Mouse (Mus musculus) midbrain, embryonic 11.5 days (tissue): Measurements from ENCODE around the gene Cdca5. TPM values are rescaled to one million over a fixed set of nuclear protein-coding genes. Genes with fewer than 3 reads are reported as not detected.
A peak's percentile ranks its signal among the peaks of the same experiment; 100 is the strongest.
"Not testable (repeated sequence)": the region's sequence is repeated elsewhere in the genome, so short reads cannot be mapped to it uniquely, and the experiment has no call there.

Experiments
- ATAC-seq: fragments of 200-750 bp; cut with Nextera tagmentation; 2 replicates; pipeline ENCODE4 v1.8.0; 2017; ENCODE audit warnings: moderate TSS enrichment, moderate library complexity; ENCODE audit not compliant: low FRiP score
- DNase-seq: peaks from one replicate; pipeline ENCODE4 v3.0.0; 2015; ENCODE audit warnings: low spot score; ENCODE audit errors: missing footprints
- H3K27ac ChIP-seq: fragments of 300-500 bp; sonication (generic); 2 replicates; pipeline ENCODE4 v1.5.1; 2014; ENCODE audit warnings: low read depth, low read length
- H3K27me3 ChIP-seq: fragments of 300-500 bp; sonication (generic); 2 replicates; pipeline ENCODE4 v1.6.1; 2014; ENCODE audit warnings: mild to moderate bottlenecking, low read length, moderate library complexity, mixed read lengths; ENCODE audit not compliant: control insufficient read depth, insufficient read depth
- H3K36me3 ChIP-seq: fragments of 300-500 bp; sonication (generic); 2 replicates; pipeline ENCODE4 v1.6.1; 2014; ENCODE audit warnings: mild to moderate bottlenecking, low read length, moderate library complexity, mixed read lengths; ENCODE audit not compliant: control insufficient read depth, insufficient read depth
- H3K4me1 ChIP-seq: fragments of 300-500 bp; sonication (generic); 2 replicates; pipeline ENCODE4 v1.6.1; 2014; ENCODE audit warnings: low read length; ENCODE audit not compliant: control insufficient read depth, insufficient read depth
- H3K4me2 ChIP-seq: fragments of 300-500 bp; sonication (generic); 2 replicates; pipeline ENCODE4 v1.6.1; 2014; ENCODE audit warnings: mild to moderate bottlenecking, moderate library complexity
- H3K4me3 ChIP-seq: fragments of 300-500 bp; sonication (generic); 2 replicates; pipeline ENCODE4 v1.5.1; 2014; ENCODE audit warnings: low read depth, low read length
- H3K9ac ChIP-seq: fragments of 300-500 bp; sonication (generic); 2 replicates; pipeline ENCODE4 v1.6.1; 2014; ENCODE audit warnings: low read length
- H3K9me3 ChIP-seq: fragments of 300-500 bp; sonication (generic); 2 replicates; pipeline ENCODE4 v1.6.1; 2016; ENCODE audit warnings: low read length; ENCODE audit not compliant: control insufficient read depth
- WGBS: fragments of 180-500 bp; shearing (Covaris S2); extraction: QIAGEN DNeasy Blood & Tissue Kit; methylation state at CpG from one replicate; pipeline ENCODE4 v1.1.7; 2014; 5-methylcytosine and 5-hydroxymethylcytosine counted together
- polyA plus RNA-seq: library from polyadenylated mRNA; unstranded; fragments of >200 nt; fragmentation: Nextera tagmentation; extraction: Ambion mirVana; gene quantifications from 2 replicates; pipeline ENCODE4 v1.2.1, GENCODE M21; 2014

Cdca5 gene
- 61.2 and 66.3 TPM in 2 replicates for polyA plus RNA-seq

DNA sequence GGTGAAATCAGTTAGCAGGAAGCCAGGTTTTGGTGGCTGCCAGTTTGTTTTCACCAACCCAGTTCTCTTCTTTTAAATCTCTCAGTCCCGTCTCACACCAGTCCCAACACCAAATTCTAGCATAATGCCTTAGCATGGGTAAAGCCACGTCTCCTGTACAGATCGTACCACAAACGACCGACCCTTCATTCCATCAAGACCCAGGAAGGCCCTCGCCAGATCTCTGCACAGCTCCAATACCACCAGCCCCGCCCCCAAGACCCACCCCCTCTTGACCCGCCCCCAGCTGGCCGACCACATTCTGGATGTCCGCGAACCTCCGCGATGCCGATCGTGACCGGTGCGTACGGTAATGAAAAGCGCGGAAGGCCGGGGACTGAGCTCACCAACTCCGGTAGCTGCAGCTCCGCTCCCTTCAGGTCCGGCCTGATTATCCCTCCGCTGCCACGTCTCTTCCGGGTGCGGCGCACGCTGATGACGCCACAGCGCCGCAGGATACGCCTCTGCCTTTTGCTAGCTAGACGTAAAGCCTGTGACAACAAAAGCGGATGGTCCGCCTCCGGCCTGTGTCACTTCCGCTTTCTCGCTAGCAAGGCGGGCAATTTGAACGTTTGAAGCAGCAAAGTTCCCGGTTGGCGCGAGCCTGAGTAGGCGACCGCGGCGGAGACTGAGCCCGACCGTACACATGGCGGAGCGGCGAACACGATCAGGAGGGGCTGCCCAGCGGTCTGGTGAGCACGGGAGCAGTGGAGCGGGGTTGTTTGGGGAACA is at the start of gene Cdca5, which contains the start of gene Zfpl1:
TSS of gene Cdca5 (plus strand) at position 506 of the 771 bp plus-strand sequence.
TSS of gene Zfpl1 (minus strand) at position 479 of the 771 bp plus-strand sequence.
- H3K36me3 ChIP-seq, result peaks cover 12% of the 10 kb centered on the region
- peak within 1 kb of the TSS; percentile 30; the same call in 1 of the 2 replicates for H3K27ac ChIP-seq
- under 1% methylated on average over 58 of the region's 58 CpGs for WGBS
- H3K9ac ChIP-seq, result peak within 1 kb of the TSS; percentile 77
- no peaks in the 10 kb centered on the region for H3K9me3 ChIP-seq
- H3K27me3 ChIP-seq, result no peaks in the 10 kb centered on the region
- DNase-seq, result peak; percentile 100
- peak within 1 kb of the TSS; percentile 80 for H3K4me3 ChIP-seq
- peak within 1 kb of the TSS; percentile 80 for H3K4me2 ChIP-seq
- ATAC-seq, result peak; percentile 92
- peaks cover 12% of the 10 kb centered on the region for H3K4me1 ChIP-seq

DNA sequence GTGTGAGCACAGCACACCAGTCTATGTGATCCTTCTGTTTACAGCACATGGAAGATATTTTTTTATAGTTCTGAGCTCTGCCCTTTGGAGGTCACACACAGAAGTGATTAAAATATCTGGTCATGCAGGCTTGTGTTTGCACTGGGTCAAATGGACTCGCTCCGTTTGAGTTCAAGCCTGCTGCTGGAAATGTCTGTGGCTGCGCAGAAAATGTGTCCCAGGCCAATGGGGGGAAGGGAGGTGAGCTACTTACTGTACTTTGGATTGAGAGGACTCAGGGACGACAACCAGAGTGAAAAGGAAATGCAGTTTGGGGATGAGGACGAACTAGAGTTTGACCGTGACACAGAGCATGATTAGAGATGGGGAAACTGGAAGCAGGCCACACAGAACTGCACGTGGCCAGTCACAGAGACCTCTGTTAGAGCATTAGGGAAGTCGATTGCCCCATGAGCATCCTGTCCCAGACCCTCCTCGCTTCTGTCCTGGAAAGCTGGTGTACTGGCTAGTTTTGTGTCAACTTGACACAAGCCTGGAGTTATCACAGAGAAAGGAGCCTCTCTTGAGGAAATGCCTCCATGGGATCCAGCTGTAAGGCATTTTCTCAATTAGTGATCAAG is 48.7 kb upstream of the Cdca5 start:
- no peak for ATAC-seq
- Histone ChIP-seq H3K27me3 (no peaks in the 10 kb centered on the region), H3K9ac (no peak overlapping the region), H3K4me3 (no peak overlapping the region), H3K4me1 (no peaks in the 10 kb centered on the region), H3K9me3 (no peaks in the 10 kb centered on the region), H3K4me2 (no peak overlapping the region), H3K36me3 (no peaks in the 10 kb centered on the region), H3K27ac (no peak overlapping the region)
- WGBS, result 78% methylated on average over 9 of the region's 9 CpGs
- DNase-seq, result no peak

DNA sequence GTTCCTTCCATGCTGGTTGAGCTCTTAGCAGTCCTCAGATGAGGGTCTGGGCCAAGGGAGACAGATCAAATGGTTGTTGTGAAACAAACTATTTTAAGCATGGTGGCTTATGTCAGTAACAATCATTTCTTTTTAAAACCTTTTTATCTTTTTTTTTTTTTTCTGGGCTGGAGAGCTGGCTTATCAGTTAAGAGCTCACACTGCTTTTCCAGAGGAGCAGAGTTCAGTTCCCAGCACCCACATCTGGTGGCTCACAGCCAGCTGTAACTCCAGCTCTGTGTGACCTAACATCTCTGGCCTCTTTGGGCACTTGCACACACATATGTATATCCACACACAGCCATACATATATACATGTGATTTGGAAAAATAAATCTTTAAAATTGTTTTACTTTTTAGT is 47.1 kb upstream of the Cdca5 start:
- Histone ChIP-seq H3K4me3 (no peak overlapping the region), H3K9me3 (no peaks in the 10 kb centered on the region), H3K36me3 (no peaks in the 10 kb centered on the region), H3K9ac (no peak overlapping the region), H3K27ac (no peak overlapping the region), H3K4me1 (no peaks in the 10 kb centered on the region), H3K4me2 (no peak overlapping the region), H3K27me3 (no peaks in the 10 kb centered on the region)
- DNase-seq, result no peak
- no peak for ATAC-seq

DNA sequence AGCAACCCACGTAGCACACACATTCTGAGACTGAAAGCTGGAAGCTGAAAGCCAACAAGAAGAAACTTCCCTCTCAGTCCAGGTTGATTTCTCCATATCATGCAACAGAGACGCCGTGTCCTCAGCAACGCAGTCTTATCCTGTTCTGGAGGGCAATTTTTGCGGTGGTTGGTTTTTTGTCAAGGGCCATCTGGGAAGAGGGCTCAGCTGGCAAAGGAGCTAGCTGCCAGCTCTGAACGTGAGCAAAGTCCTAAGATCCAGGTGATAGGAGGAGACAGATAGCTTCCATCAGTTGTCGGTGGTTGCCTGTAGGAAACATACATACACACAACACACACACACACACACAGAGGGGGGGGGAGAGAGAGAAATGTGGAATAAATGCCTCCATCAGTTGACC is 46.5 kb upstream of the Cdca5 start:
- no peaks in the 10 kb centered on the region for H3K36me3 ChIP-seq
- 88% methylated on average over 7 of the region's 7 CpGs for WGBS
- H3K4me2 ChIP-seq, result no peak overlapping the region
- H3K4me3 ChIP-seq, result no peak overlapping the region
- no peak for DNase-seq
- H3K9me3 ChIP-seq, result no peaks in the 10 kb centered on the region
- H3K27me3 ChIP-seq, result no peaks in the 10 kb centered on the region
- H3K27ac ChIP-seq, result no peak overlapping the region
- H3K9ac ChIP-seq, result no peak overlapping the region
- no peaks in the 10 kb centered on the region for H3K4me1 ChIP-seq
- no peak for ATAC-seq

DNA sequence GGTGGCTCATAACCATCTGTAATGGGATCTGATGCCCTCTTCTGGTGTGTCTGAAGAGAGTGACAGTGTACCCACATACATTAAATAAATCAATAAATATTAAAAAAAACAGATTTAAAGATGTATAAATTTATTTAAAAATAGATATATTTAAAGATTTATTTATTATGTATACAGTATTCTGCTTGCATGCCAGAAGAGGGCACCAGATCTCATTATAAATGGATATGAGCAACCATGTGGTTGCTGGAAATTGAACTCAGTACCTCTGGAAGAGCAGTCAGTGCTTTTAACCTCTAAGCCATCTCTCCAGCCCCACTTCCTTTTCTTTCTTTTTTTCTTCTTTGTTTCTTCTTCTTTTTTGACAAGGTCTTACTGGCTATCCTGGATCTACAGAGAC is 44.8 kb upstream of the Cdca5 start:
- ATAC-seq (no peak), DNase-seq (no peak)
- Histone ChIP-seq H3K9ac (no peak overlapping the region), H3K4me2 (no peak overlapping the region), H3K4me3 (no peak overlapping the region), H3K9me3 (no peaks in the 10 kb centered on the region), H3K36me3 (no peaks in the 10 kb centered on the region), H3K27me3 (no peaks in the 10 kb centered on the region), H3K27ac (no peak overlapping the region), H3K4me1 (no peaks in the 10 kb centered on the region; the same call in 1 of the 2 replicates)

DNA sequence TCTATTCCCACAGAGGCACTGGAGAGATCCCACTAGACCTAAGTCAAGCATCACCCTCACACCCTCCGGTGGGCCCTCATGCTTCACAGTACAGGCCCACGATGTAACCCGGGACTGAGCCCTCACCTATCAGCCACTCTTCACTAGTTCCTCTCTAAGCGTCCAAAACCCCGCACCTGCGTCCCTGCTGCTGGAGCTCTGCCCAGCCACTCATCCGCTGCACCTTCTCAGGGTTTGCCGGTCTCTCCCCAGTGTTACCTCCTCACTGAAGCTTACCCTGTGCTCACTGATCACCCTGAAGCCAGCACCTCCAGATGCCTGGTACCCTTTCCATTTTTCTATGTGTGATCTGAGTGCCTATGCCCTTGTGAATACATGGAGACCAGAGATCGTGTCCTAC is 42.5 kb upstream of the Cdca5 start:
- no peak overlapping the region for H3K27ac ChIP-seq
- 84% methylated on average over 9 of the region's 9 CpGs for WGBS
- no peak overlapping the region for H3K9ac ChIP-seq
- no peak overlapping the region for H3K4me3 ChIP-seq
- no peaks in the 10 kb centered on the region for H3K27me3 ChIP-seq
- H3K4me2 ChIP-seq, result no peak overlapping the region
- H3K36me3 ChIP-seq, result no peaks in the 10 kb centered on the region
- DNase-seq (no peak), ATAC-seq (no peak)
- no peaks in the 10 kb centered on the region for H3K9me3 ChIP-seq
- peaks cover 8% of the 10 kb centered on the region for H3K4me1 ChIP-seq

DNA sequence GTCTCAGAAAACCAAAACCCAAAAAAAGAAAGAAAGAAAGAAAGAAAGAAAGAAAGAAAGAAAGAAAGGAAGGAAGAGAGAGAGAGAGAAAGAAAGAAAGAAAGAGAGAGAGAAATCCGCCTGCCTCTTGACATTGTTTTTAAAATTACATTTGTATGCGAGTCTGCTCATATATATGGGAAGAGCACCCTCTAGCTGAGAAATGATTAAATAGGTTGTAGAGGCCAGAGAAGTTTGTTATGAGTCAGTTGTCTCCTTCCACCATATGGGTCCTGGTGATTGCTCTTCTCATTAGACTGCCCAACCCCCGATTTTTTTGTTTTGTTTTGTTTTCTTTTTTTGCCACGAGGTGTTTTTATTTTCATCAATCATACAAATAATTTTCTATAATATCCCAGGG is 40.7 kb upstream of the Cdca5 start:
- H3K9me3 ChIP-seq, H3K9ac ChIP-seq, H3K36me3 ChIP-seq, H3K27ac ChIP-seq, H3K4me3 ChIP-seq, DNase-seq, H3K4me2 ChIP-seq, ATAC-seq, H3K27me3 ChIP-seq: not testable (repeated sequence)
- WGBS, result 70% methylated on average over 4 of the region's 4 CpGs
- peaks cover 16% of the 10 kb centered on the region for H3K4me1 ChIP-seq

DNA sequence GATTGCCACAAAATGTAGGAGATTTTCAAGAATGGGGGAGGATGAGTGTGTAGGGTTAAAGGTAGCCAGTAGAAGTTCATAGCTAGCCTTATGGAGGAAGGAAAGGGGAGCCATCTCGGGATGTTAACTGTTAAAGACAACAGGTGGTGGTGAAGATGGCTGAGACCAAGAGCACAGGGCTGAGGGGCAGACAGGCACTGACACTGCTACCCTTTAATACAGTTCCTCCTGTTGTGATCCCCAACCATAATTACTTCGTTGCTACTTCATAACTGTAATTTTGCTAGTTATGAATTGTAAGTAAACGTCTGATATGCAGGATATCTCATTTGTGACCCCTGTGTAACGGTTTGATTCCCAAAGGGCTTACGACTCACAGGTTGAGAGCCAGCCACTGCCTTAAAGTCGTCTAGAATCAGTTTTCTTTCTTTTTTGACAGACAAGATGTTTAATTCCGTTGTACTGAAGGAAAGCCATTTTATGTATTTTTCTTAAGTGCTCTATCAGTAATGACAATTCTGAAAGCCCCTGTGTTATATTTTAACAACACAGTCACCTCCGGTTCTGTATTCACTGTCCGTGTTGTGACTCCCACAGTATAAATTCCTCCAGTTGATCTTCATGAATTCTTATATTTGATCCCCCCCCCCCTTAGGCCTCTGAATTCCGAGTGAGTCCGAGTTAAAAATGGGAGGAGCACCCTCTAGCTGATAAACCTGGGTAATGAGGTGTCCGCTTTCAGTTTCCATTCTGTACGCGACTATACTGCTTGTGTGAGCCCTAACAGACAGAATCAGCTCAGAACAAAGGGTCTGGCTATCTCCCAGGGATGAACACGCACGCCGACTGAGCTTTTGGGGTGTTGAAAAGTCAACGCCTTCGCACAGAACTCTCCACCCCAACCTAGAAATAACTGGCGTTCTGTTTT is 39.2 kb upstream of the Cdca5 start:
- Histone ChIP-seq H3K4me3 (peak overlapping the region; percentile 89), H3K4me1 (peaks cover 16% of the 10 kb centered on the region), H3K36me3 (peaks cover 10% of the 10 kb centered on the region), H3K4me2 (peak overlapping the region; percentile 65), H3K27ac (peak overlapping the region; percentile 97), H3K27me3 (no peaks in the 10 kb centered on the region), H3K9me3 (no peaks in the 10 kb centered on the region), H3K9ac (peak overlapping the region; percentile 94)
- peak; percentile 23 for ATAC-seq
- WGBS, result 25% methylated on average over 20 of the region's 20 CpGs
- DNase-seq, result peak; percentile 87
